Mouse (Mus musculus): Measurements from ENCODE around the gene 4933414I15Rik.
A peak's percentile ranks its signal among the peaks of the same experiment; 100 is the strongest.

4933414I15Rik gene

DNA sequence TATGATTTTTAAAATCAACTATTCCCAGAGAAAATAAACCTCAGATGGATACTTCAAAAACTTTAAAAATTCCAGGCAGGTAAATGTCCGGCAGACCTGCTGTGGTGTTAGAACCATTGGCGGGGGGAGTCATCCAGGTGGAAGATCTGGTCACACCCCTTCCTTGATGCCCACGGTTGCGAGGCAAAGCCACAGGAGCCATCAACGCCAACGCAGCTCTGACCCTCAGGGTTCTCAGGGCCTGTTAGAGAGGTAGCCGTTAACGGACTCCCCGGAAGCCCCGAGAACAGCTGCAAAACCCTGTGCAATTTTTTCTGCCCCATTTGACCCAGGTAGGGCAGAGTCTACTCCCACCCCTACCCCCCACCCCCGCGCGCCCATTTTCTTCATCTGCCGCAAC is at the start of gene 4933414I15Rik:
Gene 4933414I15Rik (minus strand): TSS at position 260 of the 400 bp plus-strand sequence.
- no peak for DNase-seq (ENCODE audit: low spot score)

GRCm38 (mm10) chr11:50981667-50982066 is 38.1 kb upstream of the 4933414I15Rik start, which contains the start of gene Olfr1377:
TSS of gene Olfr1377 (plus strand) at chr11:50981967.
- no peak for DNase-seq (ENCODE audit: low spot score)

GRCm38 (mm10) chr11:50977216-50977615 is 33.7 kb upstream of the 4933414I15Rik start:
- no peak for DNase-seq (ENCODE audit: low spot score)

- DNase-seq (ENCODE audit: low spot score): no peak
Measured at GRCm38 (mm10) chr11:50966230-50966629, 22.7 kb upstream of the 4933414I15Rik start, which contains the start of gene Olfr1378. TSS of gene Olfr1378 (plus strand) at chr11:50966530.

GRCm38 (mm10) chr11:50964886-50965285 is 21.3 kb upstream of the 4933414I15Rik start:
- no peak for DNase-seq (ENCODE audit: low spot score)

DNA sequence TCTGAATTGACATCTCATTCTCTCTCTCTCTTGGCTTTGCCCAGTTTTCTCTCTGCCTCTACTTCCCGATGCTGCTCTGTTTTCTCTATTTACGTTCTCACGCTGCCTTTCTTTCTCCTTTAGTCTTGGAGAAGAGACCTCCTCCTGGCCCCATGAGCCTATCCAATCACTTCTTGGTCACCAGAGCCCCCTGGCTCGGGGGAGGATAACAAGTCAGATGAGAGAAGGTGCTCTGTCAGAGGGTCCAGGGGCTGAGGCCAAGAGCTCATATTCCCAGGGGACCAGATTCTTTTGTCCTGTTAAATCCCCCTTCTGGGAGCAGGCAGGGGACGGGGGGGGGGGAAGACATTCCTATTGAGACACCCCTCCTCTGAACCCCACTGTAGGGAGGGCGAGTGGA is 10.1 kb upstream of the 4933414I15Rik start, which contains the start of gene Prop1:
Gene Prop1 (minus strand): TSS at position 101 of the 400 bp plus-strand sequence.
- no peak for DNase-seq (ENCODE audit: low spot score)

DNA sequence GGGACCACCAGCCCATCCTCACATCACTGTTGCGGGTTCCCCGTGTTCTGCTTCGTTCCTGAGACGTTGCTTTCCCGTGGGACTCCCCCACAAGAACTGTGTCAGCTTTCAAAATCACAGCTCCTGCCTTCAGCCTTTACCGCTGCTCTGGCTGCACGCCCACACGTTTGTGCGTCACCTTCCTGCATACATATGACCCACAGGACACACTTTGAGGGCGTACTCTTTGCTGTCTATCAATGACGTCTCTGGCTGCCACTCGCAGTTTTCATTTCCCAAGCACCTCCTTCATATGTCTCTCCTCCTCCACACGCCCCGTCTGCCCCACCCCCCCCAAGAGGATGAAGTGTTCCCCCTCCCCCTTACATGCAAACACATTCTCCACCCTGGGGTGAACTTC is 8.7 kb upstream of the 4933414I15Rik start:
- no peak for DNase-seq (ENCODE audit: low spot score)

DNA sequence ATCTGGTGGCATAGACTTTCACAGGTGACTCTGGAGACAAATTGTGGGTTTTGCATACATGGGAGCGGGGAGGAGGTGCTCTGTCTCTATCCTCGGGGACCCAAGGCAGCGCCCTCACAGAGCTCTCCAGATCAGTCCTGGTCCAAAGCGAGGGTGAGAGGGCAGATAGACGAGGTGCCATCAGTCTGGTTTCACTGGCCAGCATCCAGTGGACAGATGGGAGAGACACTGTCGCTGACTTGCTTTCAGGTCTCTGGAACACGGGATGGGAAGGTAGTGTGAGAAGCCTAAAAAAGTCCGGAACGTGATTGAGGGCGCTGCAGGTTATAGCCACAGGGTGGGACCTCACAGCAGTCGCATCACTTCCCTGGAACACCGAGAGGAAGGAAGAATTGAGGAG is 1.2 kb downstream of the 4933414I15Rik start:
- DNase-seq (ENCODE audit: low spot score): no peak

GRCm38 (mm10) chr11:50939621-50940366 is 3.8 kb downstream of the 4933414I15Rik start:
- DNase-seq (ENCODE audit: low spot score): no peak

- DNase-seq (ENCODE audit: low spot score): no peak
Measured at GRCm38 (mm10) chr11:50938435-50938834, 5.1 kb downstream of the 4933414I15Rik start.

- DNase-seq (ENCODE audit: low spot score): no peak
Measured at GRCm38 (mm10) chr11:50932040-50932439, 11.5 kb downstream of the 4933414I15Rik start.

- peak; percentile 74 for DNase-seq (ENCODE audit: low spot score)
Measured at GRCm38 (mm10) chr11:50931451-50931866, 12.1 kb downstream of the 4933414I15Rik start, which contains the start of gene Zfp354b. TSS of gene Zfp354b (minus strand) at chr11:50931633.

GRCm38 (mm10) chr11:50931021-50931420 is 12.5 kb downstream of the 4933414I15Rik start:
- no peak for DNase-seq (ENCODE audit: low spot score)

DNA sequence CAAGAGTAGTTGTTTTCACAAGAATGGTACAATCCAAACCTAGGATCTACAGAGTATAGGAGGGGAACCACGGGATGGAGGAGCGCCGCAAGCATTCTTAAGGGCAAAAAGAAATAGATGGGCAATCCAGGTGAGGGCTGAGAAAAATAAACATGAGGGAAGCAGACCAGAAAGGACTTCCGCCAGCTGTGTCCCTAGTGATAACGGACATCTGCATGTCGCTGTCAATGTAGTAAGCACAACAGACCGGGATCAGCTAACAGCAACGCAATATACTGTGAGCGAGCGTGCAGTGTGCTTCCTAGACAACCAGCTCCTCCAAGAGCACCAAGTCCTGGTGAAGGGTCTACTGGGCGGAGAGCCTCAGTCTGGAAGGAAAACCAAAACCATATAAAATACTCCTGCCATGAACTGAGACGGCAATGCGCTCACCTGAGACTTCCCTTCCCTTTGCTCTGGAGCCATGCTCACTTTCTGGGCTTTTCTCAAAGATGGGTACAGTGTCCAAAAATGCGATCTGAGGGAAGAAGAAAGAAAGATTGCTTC is 13.0 kb downstream of the 4933414I15Rik start:
- DNase-seq (ENCODE audit: low spot score): no peak

DNA sequence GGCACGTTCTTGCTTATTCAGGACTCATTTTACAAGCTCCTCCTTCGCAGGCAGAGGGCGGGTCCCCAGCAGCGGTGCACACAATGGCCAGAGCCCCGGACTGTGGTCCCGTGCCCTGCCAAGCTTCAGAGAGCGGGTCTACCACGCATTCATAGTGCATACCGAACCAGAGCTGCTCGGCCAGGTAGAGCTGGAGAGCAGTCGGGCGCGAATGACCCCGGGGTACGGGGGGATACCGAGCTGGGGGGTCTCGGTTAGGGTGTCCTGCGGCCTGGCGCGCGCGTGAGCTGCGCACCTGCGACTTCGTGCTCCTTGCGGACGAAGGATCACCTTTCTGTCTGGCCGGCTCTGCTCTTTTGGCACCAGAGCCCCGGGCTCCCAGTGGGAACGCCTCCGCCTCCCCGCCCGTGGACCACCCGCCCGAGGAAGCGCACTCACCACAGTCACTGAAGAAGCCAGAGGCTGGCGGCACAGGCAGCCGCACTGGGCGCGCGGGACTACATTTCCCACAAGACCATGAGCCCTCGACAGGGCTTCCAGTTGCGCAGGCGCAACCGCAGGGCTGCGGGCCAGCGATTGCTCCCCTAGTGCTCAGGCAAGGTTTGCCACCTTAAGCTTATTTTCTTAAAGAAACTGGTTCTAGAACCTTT is 27.8 kb downstream of the 4933414I15Rik start, which contains the start of gene Zfp2:
Gene Zfp2 (minus strand): TSS at position 495 of the 650 bp plus-strand sequence.
- peak; percentile 87 for DNase-seq (ENCODE audit: low spot score)

DNA sequence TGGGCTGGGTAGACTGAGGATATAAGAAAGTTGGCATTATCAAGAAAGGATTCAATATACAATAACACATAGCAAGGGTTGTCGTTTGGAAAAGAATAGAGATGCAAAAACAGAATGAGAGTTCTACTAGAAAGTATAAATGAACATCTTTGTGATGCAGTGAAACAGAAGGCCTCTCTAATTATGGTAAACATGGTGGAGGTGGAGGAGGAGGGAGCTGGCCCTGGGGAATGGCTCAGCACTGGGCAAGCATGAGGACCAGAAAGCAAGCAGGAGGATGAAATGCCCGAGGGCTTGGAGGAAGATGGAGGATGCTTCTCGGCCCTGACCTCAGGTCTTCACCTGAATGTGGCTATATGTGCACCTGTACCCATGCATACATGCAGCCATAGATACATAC is 29.1 kb downstream of the 4933414I15Rik start:
- no peak for DNase-seq (ENCODE audit: low spot score)

DNA sequence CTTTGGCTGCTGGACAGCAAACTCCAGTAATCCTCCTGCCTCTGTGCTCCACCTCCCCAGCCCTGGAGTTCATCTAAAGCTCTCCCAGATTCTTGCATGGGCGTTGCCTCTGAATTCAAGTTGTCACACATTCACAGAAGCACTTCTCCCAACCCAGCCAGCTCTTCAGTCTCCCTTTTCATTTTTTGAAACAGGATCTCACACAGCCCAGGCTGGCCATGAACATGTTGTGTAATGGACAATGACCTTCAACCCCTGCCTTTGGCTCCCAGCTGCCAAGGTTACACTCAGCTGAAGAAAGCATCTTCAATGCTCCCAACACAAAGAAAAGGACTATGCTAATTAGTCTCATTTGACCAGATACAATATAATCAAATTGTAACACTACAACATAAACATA is 30.3 kb downstream of the 4933414I15Rik start:
- DNase-seq (ENCODE audit: low spot score): no peak

DNA sequence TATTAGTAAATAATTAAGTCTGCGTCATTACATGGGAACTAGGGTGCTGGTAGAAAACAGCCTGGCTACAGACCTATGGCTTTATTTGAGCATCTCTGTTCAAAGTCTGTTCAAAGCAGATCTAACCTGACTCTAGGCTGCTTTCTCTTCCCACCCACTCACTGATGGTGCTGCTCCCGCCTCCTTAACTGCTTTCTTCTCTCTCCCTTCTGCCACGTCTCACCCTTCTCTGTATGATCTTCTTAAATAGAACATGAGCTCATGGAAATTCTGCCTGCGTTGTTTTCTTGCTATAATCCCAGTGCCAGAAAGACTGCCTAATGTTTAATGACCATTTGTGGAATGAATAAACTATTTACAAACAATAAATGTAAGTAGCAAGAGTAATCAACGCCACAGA is 35.4 kb downstream of the 4933414I15Rik start:
- no peak for DNase-seq (ENCODE audit: low spot score)

DNA sequence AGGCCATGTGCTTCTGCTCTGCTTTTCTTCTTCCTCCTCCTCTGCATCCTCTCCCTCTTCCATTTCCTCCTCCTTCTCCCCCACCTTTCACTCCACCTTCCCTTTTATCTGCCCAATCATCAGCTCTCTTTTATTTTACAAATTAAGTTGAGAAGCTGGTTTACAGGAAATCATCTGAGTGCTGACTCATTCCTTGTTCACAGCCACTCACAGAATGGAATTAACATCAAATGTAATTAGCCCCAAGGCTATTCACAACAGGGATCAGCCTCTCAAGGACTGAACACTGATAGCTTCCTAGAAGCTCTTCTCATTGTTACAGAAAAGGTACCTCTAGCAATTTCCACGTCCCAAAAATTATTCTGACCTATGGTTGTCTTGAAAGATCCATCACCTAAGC is 46.2 kb downstream of the 4933414I15Rik start:
- DNase-seq (ENCODE audit: low spot score): no peak

DNA sequence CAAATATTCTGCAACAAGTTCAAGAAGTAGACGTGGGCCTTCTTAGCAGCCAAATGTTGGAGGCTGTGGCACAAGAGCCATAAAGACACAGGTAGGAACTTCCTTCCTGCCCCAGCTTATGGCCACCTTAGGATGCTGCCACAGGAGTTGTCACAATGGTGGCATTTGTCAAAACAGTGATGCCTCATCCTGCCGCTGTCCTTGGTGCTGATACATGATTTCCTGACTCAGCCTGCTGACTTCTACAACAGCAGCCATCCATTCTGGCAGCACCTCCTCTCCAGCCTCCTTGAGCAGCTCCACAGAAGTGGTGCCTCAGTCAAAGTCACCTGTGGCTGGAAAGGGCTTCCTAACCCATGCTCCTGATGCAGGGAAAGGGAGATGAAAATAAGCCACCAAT is 51.1 kb downstream of the 4933414I15Rik start:
- no peak for DNase-seq (ENCODE audit: low spot score)

Data from ovary, adult 18-20 months (tissue).